Comparison of ENCODE assay signal across 8 mouse cellular contexts in genomic region chr11:9117358-9118049, GRCm38 (mm10). TPM values are rescaled to one million over a fixed set of nuclear protein-coding genes. Genes with fewer than 3 reads are reported as not detected.
DNase-seq lines count a peak whose midpoint lies in the region; ATAC-seq and TF ChIP-seq lines count a peak whose summit lies in the region.

No protein-coding gene starts in this region.

- H3K4me3 ChIP-seq in forebrain, postnatal 0 days (ENCODE audit: low read depth, low read length), result peak overlapping the region; percentile 39
- H3K4me3 ChIP-seq in hindbrain, embryonic 12.5 days, result peak overlapping the region; percentile 41
- peak overlapping the region; percentile 41 for H3K4me3 ChIP-seq in midbrain, embryonic 15.5 days

- H3K36me3 ChIP-seq in forebrain, postnatal 0 days (ENCODE audit: insufficient read depth), result no peaks in the 10 kb centered on the region; the same call in 1 of the 2 replicates
- no peaks in the 10 kb centered on the region for H3K36me3 ChIP-seq in hindbrain, embryonic 12.5 days
- H3K36me3 ChIP-seq in midbrain, embryonic 15.5 days (replicated peaks), result no peaks in the 10 kb centered on the region

- ATAC-seq in forebrain, postnatal 0 days, result peak; percentile 63
- peak; percentile 55; the same call in 1 of the 2 replicates for ATAC-seq in hindbrain, embryonic 12.5 days (ENCODE audit: low FRiP score)
- ATAC-seq in midbrain, embryonic 15.5 days (replicated peaks), result peak; percentile 65

- no peaks in the 10 kb centered on the region for H3K9me3 ChIP-seq in forebrain, postnatal 0 days (ENCODE audit: low read length)
- H3K9me3 ChIP-seq in hindbrain, embryonic 12.5 days (replicated peaks), result no peaks in the 10 kb centered on the region
- no peaks in the 10 kb centered on the region for H3K9me3 ChIP-seq in midbrain, embryonic 15.5 days

- TF ChIP-seq CTCF in forebrain, postnatal 0 days (IDR thresholded peaks at IDR 0.05; ENCODE audit: low read depth), result no peak

- no peak overlapping the region for H3K9ac ChIP-seq in forebrain, postnatal 0 days
- no peak overlapping the region for H3K9ac ChIP-seq in hindbrain, embryonic 12.5 days
- H3K9ac ChIP-seq in midbrain, embryonic 15.5 days, result no peak overlapping the region

- H3K4me1 ChIP-seq in forebrain, postnatal 0 days (ENCODE audit: insufficient read depth), result no peaks in the 10 kb centered on the region; the same call in 1 of the 2 replicates
- peaks cover 29% of the 10 kb centered on the region for H3K4me1 ChIP-seq in hindbrain, embryonic 12.5 days
- H3K4me1 ChIP-seq in midbrain, embryonic 15.5 days, result peaks cover 31% of the 10 kb centered on the region

- peak; percentile 60 for DNase-seq in NIH3T3 (ENCODE audit: low read depth)
- DNase-seq in cerebellum, adult 18-20 months, result peak; percentile 42 to 46
- no peak for DNase-seq in forebrain, postnatal 0 days
- peak; percentile 33 for DNase-seq in liver
- no peak for DNase-seq in right cerebral cortex, postnatal 14 days
- DNase-seq in testis, postnatal 10 days (ENCODE audit: low spot score), result no peak

- no peak overlapping the region for H3K27ac ChIP-seq in forebrain, postnatal 0 days (ENCODE audit: low read depth, low read length)
- no peak overlapping the region for H3K27ac ChIP-seq in hindbrain, embryonic 12.5 days
- no peak overlapping the region for H3K27ac ChIP-seq in midbrain, embryonic 15.5 days

- peaks cover 20% of the 10 kb centered on the region for H3K27me3 ChIP-seq in forebrain, postnatal 0 days (ENCODE audit: insufficient read depth, low read length)
- H3K27me3 ChIP-seq in hindbrain, embryonic 12.5 days, result peaks cover 60% of the 10 kb centered on the region
- H3K27me3 ChIP-seq in midbrain, embryonic 15.5 days (replicated peaks), result peaks cover 29% of the 10 kb centered on the region

- 5% methylated on average over 13 of the region's 13 CpGs for WGBS in forebrain, postnatal 0 days
- WGBS in hindbrain, embryonic 12.5 days, result under 1% methylated on average over 13 of the region's 13 CpGs
- 2% methylated on average over 13 of the region's 13 CpGs for WGBS in midbrain, embryonic 15.5 days

- peak overlapping the region; percentile 86 for H3K4me2 ChIP-seq in forebrain, postnatal 0 days (ENCODE audit: low read depth)
- H3K4me2 ChIP-seq in hindbrain, embryonic 12.5 days (replicated peaks), result peak overlapping the region; percentile 97
- H3K4me2 ChIP-seq in midbrain, embryonic 15.5 days, result peak overlapping the region; percentile 98

RNA-seq across cellular contexts. Expression of gene Upp1, which starts 0.4 kb away (rescaled TPM):
- total RNA-seq in forebrain, postnatal 0 days (2014; rRNA removed), result 0.14 and 0.46 TPM in 2 replicates
- 2.2 and 2.4 TPM in 2 replicates for polyA plus RNA-seq in forebrain, postnatal 0 days (2015; fragmentation: Nextera tagmentation; extraction: Ambion mirVana)
- polyA plus RNA-seq in hindbrain, embryonic 12.5 days (2016; fragmentation: Nextera tagmentation; extraction: Ambion mirVana), result 3.6 and 4.8 TPM in 2 replicates
- polyA plus RNA-seq in midbrain, embryonic 15.5 days (2015; fragmentation: Nextera tagmentation; extraction: Ambion mirVana), result 1.3 and 2.0 TPM in 2 replicates

Comparison
In these comparisons a context has a peak if more than half of its experiments do, and no peak if none do; other contexts are left out.
1. DNase-seq: peak in NIH3T3 (single experiment), cerebellum, adult 18-20 months (2 of 2) and liver (single experiment); none in forebrain, postnatal 0 days (single experiment), right cerebral cortex, postnatal 14 days (single experiment) and testis, postnatal 10 days (single experiment).
2. Peak in every context shown above with its lines, with median percentiles within 50 percentile points of each other: ATAC-seq, H3K4me2 ChIP-seq and H3K4me3 ChIP-seq.